Mouse (Mus musculus): Measurements from ENCODE around the gene Fam90a1b.
"Not testable (repeated sequence)": the region's sequence is repeated elsewhere in the genome, so short reads cannot be mapped to it uniquely, and the experiment has no call there.

Fam90a1b gene

DNA sequence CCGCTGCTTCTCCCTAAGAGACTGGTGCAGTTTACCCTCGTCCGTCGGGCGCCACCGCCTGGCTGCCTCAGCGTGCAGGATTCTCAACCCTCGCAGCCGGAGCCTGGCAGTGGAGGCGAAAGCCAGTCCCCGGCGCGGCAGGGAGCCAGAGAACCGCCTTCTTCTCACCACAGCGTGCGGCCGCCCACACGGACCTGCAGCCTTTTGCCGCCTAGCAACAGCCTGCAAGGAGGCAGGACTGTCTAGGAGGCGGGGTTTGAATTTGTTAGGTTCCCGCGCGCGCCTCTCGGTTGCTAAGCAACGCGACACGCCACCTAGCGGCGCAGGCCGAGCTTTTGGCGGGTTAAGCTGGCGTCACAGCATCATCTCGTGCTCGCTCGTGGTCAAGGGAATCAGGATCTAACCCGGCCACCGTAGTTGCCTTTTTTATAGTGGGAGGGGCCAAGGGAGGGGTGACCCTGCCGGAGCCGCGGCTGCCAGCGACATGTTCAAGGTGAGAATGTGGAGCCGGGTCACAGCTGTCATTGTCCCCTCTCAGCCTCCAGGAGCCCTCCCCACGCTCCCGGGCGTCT lies at the start of gene Fam90a1b, which contains the start of gene Apoo:
Gene Fam90a1b (minus strand): TSS at position 108 of the 572 bp plus-strand sequence.
Gene Apoo (plus strand): TSS at position 448 of the 572 bp plus-strand sequence.
- peak; percentile 88 to 95 for DNase-seq (ENCODE audit: low spot score in 2 of 2)

DNA sequence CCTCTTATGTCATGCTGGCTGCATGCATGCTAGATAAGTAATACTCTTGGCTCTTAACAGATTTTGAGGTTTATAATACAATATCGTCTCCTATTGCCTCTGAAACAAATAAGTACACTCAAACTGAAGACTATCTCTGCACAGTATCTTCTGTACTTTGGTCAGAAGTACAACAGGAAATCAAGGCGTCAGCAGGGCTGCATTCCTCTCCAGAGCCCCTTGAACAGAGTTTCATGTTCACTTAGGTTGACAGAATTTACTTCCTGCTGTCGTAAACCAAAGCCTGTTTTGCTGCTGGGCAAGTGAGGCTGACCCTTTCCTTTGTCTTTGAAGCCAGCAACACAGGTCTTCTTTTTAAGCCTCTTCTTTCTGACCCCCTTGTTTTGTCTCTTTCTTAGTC lies 42.4 kb upstream of the Fam90a1b start:
- no peak for DNase-seq (ENCODE audit: low spot score in 2 of 2)

DNA sequence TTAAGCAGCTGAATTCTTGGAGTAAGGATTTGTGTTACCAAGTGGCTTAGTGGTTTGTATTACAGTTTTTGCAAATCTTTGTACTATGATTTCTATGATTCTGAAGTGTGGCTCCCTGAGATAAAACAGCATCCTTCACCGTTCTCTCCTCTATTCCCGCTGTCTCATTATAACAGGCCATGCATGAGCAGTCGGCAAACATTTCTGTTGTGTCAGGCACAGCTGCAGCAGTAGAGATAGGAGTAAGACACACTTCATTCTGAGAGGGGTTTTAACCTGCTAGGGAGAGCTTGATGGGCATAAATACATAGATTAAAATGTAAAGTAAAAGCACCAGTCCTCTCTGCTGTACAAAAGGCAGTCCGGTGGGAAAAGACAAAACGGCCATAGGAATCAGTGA lies 12.2 kb upstream of the Fam90a1b start:
- no peak for DNase-seq (ENCODE audit: low spot score in 2 of 2)

DNA sequence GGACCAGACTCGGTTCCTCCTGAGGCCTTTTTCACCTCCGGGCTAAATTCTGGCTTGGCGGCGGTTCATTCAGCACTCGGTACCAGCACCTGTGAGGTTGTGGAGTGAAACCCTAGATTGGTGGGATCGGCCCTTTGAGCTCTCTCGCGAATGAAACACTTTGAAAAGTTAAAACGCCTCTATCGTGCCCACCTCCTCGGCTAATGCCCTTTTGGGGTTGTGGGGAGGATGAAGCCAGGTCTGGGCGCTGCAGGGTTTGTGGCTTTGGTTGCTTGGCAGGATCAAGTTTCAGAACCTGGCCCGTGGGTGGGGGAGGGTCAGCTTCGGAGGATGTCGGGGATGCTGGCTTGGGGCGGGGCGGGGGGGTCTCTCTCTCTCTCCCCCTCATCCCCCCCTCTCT lies 671 bp upstream of the Fam90a1b start:
- no peak for DNase-seq (ENCODE audit: low spot score in 2 of 2)

DNA sequence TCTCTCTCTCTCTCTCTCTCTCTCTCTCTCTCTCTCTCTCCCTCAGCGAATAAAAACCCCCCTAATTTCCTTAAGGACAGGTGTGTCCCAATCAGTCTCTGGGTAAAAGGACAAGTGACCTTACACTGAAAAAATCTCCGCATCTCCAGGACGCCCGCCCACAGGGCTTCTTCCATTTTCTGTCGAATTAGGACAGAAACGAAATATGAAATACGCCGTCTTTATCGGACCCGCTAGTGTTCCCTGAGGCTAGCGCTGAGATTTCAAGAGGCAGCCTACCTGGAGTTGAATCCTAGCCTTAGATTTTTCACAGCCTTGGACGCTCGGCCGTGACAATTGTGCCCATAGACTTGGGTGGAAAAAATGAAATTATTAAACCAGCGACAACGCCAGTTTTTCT lies 548 bp downstream of the Fam90a1b start:
- no peak for DNase-seq (ENCODE audit: low spot score in 2 of 2)

DNA sequence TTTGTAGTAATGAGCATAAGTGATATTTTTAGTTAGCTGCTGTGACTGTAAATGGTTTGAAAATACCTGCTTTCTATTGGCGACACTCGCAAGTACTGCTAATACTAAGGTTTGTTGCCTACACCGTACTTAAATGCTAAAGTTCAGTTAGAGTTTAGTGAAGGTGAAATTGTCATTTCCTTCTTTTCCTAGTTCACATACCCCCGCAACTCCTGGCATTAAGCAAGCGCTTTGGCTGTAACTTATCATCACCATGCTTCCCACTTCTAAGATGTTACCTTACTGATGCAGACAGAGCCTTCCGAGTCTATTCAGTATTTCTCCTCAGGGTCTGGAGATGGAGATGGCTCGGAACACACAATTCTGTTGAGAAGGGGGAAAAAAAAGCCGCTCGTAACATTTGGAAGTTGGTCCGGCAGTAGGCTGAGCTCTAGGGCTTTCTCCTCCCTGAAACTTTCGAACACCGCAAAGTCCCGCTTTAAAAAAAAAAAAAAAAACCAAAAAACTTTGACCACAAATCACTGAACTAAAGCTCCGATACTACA lies 1.1 kb downstream of the Fam90a1b start:
- DNase-seq (ENCODE audit: low spot score in 2 of 2), result no peak

DNA sequence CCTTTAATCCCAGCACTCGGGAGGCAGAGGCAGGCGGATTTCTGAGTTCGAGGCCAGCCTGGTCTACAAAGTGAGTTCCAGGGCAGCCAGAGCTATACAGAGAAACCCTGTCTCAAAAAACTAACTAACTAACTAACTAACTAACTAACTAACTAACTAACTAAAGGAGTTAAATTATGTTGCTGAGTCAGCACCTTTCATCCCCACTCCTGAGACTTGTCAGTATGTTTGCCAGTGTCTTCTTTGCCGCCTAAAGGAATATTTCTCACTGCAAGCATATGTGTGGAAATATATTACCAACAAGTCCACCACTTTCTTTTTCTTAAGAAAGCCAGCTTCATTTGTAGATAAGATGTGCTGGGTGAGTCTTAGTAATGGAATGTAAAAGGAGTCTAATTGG lies 22.9 kb downstream of the Fam90a1b start:
- DNase-seq (ENCODE audit: low spot score in 2 of 2), result not testable (repeated sequence)

DNA sequence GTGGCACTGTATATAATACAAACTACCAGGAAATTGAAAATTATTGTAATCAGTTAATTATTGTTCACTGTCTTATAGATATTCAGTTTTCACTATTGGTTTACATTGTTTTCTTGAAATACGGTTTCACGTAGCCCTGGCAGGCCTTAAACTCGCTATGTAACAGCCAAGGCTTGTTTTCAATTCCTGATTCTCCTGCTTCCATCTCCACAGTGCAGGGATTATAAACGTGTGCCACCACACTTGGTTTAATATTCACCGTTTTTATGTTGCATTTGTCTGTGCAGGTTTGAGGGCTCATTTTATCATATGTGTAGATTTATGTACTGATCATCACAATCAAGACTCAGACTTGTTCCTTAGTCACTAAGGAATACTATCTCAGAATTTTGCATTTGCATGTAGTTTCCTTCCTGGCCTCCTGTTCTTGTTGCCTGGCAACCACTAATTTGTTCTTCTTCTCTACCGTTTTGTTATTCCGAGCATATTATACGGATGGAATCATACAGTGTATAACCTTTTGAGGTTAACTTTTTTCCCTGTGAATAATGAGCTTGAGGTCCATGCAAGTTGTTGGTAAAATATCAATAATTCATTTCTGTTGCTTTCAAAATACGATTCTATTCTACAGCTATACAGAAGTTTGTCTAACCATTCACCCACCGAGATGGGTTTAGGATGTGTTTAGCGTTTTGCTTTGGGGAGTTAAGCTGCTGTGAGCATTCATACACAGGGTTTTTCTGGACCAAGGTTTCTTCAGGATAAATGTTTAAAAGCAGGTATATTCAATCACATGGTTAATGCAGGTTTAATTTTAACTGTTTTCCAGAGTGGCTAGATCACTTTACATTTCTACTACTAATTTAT lies 45.3 kb downstream of the Fam90a1b start:
- DNase-seq (ENCODE audit: low spot score in 2 of 2), result no peak

Data from urinary bladder, adult 18-20 months (tissue).